In genomic region chr3:85827283-85827682, GRCm38 (mm10) we compare ENCODE assay signal across 24 mouse cellular contexts. TPM values are rescaled to one million over a fixed set of nuclear protein-coding genes. Genes with fewer than 3 reads are reported as not detected.
DNase-seq lines count a peak whose midpoint lies in the region; ATAC-seq and TF ChIP-seq lines count a peak whose summit lies in the region.
"Had no signal": no experiment of that assay in that cellular context is flagged by ENCODE, and none has a peak within 500 bp of the region (broad histone marks: within the 10 kb centered on the region; RNA-seq: fewer than 3 reads in every experiment).

No protein-coding gene starts in this region.

- peak; percentile 59; the same call in 1 of the 2 replicates for TF ChIP-seq EP300 in heart, adult 2 months (IDR thresholded peaks at IDR 0.05; ENCODE audit: insufficient read depth, low read depth, low read length)

- no peak for TF ChIP-seq CTCF in heart, adult 2 months (IDR thresholded peaks at IDR 0.05)
- TF ChIP-seq CTCF in C2C12 (IDR thresholded peaks at IDR 0.05; ENCODE audit: control insufficient read depth, insufficient read depth, insufficient read length), result no peak

- WGBS in heart, adult 2 months, result 20% methylated on average over 4 of the region's 4 CpGs
- WGBS in heart, embryonic 12.5 days, result 57% methylated on average over 4 of the region's 4 CpGs
- 46% methylated on average over 4 of the region's 4 CpGs for WGBS in kidney, embryonic 14.5 days
- 91% methylated on average over 4 of the region's 4 CpGs for WGBS in midbrain, embryonic 14.5 days

- H3K4me3 ChIP-seq in heart, adult 2 months, result no peak overlapping the region
- no peak overlapping the region for H3K4me3 ChIP-seq in heart, embryonic 12.5 days
- H3K4me3 ChIP-seq in C2C12 (ENCODE audit: insufficient read depth, poor library complexity, severe bottlenecking), result no peak overlapping the region
- no peak overlapping the region for H3K4me3 ChIP-seq in kidney, embryonic 14.5 days (ENCODE audit: low read length)
- no peak overlapping the region for H3K4me3 ChIP-seq in midbrain, embryonic 14.5 days (replicated peaks; ENCODE audit: low read depth, low read length)
- H3K4me3 ChIP-seq: embryonic facial prominence, embryonic 12.5 days; erythroblast, embryonic 14.5 days; hindbrain, embryonic 15.5 days; left cerebral cortex, adult 2 months; liver, embryonic 13.5 days had no signal

- no peaks in the 10 kb centered on the region for H3K9me3 ChIP-seq in heart, embryonic 12.5 days (replicated peaks)
- no peaks in the 10 kb centered on the region for H3K9me3 ChIP-seq in kidney, embryonic 14.5 days (ENCODE audit: control insufficient read depth, low read length)
- H3K9me3 ChIP-seq in midbrain, embryonic 14.5 days (ENCODE audit: control insufficient read depth, low read length), result no peaks in the 10 kb centered on the region
- H3K9me3 ChIP-seq: embryonic facial prominence, embryonic 12.5 days; hindbrain, embryonic 15.5 days; liver, embryonic 13.5 days had no signal

- no peaks in the 10 kb centered on the region for H3K27me3 ChIP-seq in heart, adult 2 months (ENCODE audit: control insufficient read depth, insufficient read depth, low read length)
- no peaks in the 10 kb centered on the region for H3K27me3 ChIP-seq in heart, embryonic 12.5 days (replicated peaks)
- H3K27me3 ChIP-seq in C2C12 (ENCODE audit: control insufficient read depth, insufficient read depth, insufficient read length), result no peaks in the 10 kb centered on the region
- H3K27me3 ChIP-seq in kidney, embryonic 14.5 days (ENCODE audit: control insufficient read depth, insufficient read depth, low read length), result no peaks in the 10 kb centered on the region
- H3K27me3 ChIP-seq in midbrain, embryonic 14.5 days (ENCODE audit: control insufficient read depth, insufficient read depth, low read length), result no peaks in the 10 kb centered on the region
- H3K27me3 ChIP-seq: embryonic facial prominence, embryonic 12.5 days; hindbrain, embryonic 15.5 days; liver, embryonic 13.5 days had no signal

- peaks cover 2% of the 10 kb centered on the region for H3K79me3 ChIP-seq in C2C12 (ENCODE audit: low read depth)

- intact Hi-C loops in heart, adult 2 months (cut with DNase I), result no loop called here

- ATAC-seq in heart, embryonic 12.5 days (ENCODE audit: insufficient number of reproducible peaks, low FRiP score), result no peak
- peak; percentile 26 for ATAC-seq in kidney, embryonic 14.5 days (ENCODE audit: low FRiP score, low TSS enrichment)
- ATAC-seq in inflammation-experienced regulatory T-cells, adult 6 months, result no peak
- ATAC-seq in midbrain, embryonic 14.5 days (ENCODE audit: low FRiP score, low TSS enrichment), result no peak
- ATAC-seq: activated CD4-positive, CD25-positive, alpha-beta regulatory T cell, adult 4 months; CD4-positive, CD25-positive, alpha-beta regulatory T cell, adult 4 months; forebrain, embryonic 14.5 days; intestine, postnatal 0 days had no signal

- H3K9ac ChIP-seq in heart, adult 2 months (ENCODE audit: low read depth, low read length), result no peak overlapping the region
- no peak overlapping the region for H3K9ac ChIP-seq in heart, embryonic 12.5 days
- no peak overlapping the region for H3K9ac ChIP-seq in kidney, embryonic 14.5 days (ENCODE audit: low read depth, low read length)
- H3K9ac ChIP-seq in midbrain, embryonic 14.5 days (replicated peaks; ENCODE audit: low read length), result no peak overlapping the region
- H3K9ac ChIP-seq: embryonic facial prominence, embryonic 12.5 days; hindbrain, embryonic 15.5 days; liver, embryonic 13.5 days; lung, embryonic 14.5 days had no signal

- H3K36me3 ChIP-seq in heart, adult 2 months (ENCODE audit: control insufficient read depth, insufficient read depth, low read length), result no peaks in the 10 kb centered on the region
- no peaks in the 10 kb centered on the region for H3K36me3 ChIP-seq in heart, embryonic 12.5 days
- H3K36me3 ChIP-seq in C2C12 (ENCODE audit: control insufficient read depth, insufficient read depth), result no peaks in the 10 kb centered on the region
- no peaks in the 10 kb centered on the region for H3K36me3 ChIP-seq in kidney, embryonic 14.5 days (ENCODE audit: control insufficient read depth, insufficient read depth, low read length)
- H3K36me3 ChIP-seq in midbrain, embryonic 14.5 days (ENCODE audit: control insufficient read depth, insufficient read depth, low read length), result no peaks in the 10 kb centered on the region
- H3K36me3 ChIP-seq: embryonic facial prominence, embryonic 12.5 days; hindbrain, embryonic 15.5 days; liver, embryonic 13.5 days had no signal

- H3ac ChIP-seq in C2C12 (ENCODE audit: control insufficient read depth, insufficient read length, low read depth), result no peak overlapping the region

- H3K27ac ChIP-seq in heart, adult 2 months, result peak overlapping the region; percentile 10
- H3K27ac ChIP-seq in heart, embryonic 12.5 days (ENCODE audit: poor library complexity, severe bottlenecking), result no peak overlapping the region
- 0 out of 2 replicates have a peak overlapping the region, but pooled peaks have one; percentile 37 for H3K27ac ChIP-seq in kidney, embryonic 14.5 days (ENCODE audit: low read depth, low read length)
- no peak overlapping the region for H3K27ac ChIP-seq in midbrain, embryonic 14.5 days (replicated peaks; ENCODE audit: low read depth, low read length)
- H3K27ac ChIP-seq: embryonic facial prominence, embryonic 12.5 days; hindbrain, embryonic 15.5 days; left cerebral cortex, adult 2 months; liver, embryonic 13.5 days had no signal

- H3K4me1 ChIP-seq in heart, adult 2 months (ENCODE audit: control insufficient read depth, insufficient read depth, low read length), result peaks cover 4% of the 10 kb centered on the region
- H3K4me1 ChIP-seq in heart, embryonic 12.5 days (replicated peaks), result no peaks in the 10 kb centered on the region
- H3K4me1 ChIP-seq in kidney, embryonic 14.5 days (ENCODE audit: control insufficient read depth, insufficient read depth, low read length), result peaks cover 7% of the 10 kb centered on the region; the same call in 1 of the 2 replicates
- no peaks in the 10 kb centered on the region for H3K4me1 ChIP-seq in midbrain, embryonic 14.5 days (ENCODE audit: control insufficient read depth, insufficient read depth, low read length)
- H3K4me1 ChIP-seq: embryonic facial prominence, embryonic 12.5 days; liver, embryonic 13.5 days had no signal

- no peak overlapping the region for H3K4me2 ChIP-seq in heart, embryonic 12.5 days
- H3K4me2 ChIP-seq in kidney, embryonic 14.5 days (replicated peaks; ENCODE audit: low read depth, low read length), result no peak overlapping the region
- no peak overlapping the region for H3K4me2 ChIP-seq in midbrain, embryonic 14.5 days (ENCODE audit: low read length)
- H3K4me2 ChIP-seq: embryonic facial prominence, embryonic 12.5 days; hindbrain, embryonic 15.5 days; liver, embryonic 13.5 days; lung, embryonic 14.5 days had no signal

- DNase-seq in cerebellum, postnatal 10 days, result peak; percentile 61 to 65
- DNase-seq in cerebellum, adult 8-10 months, result no peak
- peak in 1 of 2 experiments; percentile 31 for DNase-seq in heart, adult 2 months
- no peak for DNase-seq in midbrain, embryonic 14.5 days
- DNase-seq: adrenal gland, postnatal 36 days; cerebellum, adult 2 months; liver, embryonic 13.5 days; lung, embryonic 14.5 days; lung, postnatal 36 days; right cerebral cortex, postnatal 14 days; spleen, adult 18-20 months; thymus, postnatal 4 days had no signal

- TF ChIP-seq POLR2A in heart, adult 2 months (IDR thresholded peaks at IDR 0.05; ENCODE audit: insufficient read depth, low read depth, low read length), result no peak

- H3K79me2 ChIP-seq in heart, adult 2 months (replicated peaks; ENCODE audit: control insufficient read depth, insufficient read depth, low read length), result 0 out of 2 replicates have a peak, but pooled peaks cover 1% of the 10 kb centered on the region
- H3K79me2 ChIP-seq in C2C12 (ENCODE audit: control insufficient read depth, insufficient read depth), result no peaks in the 10 kb centered on the region

TF ChIP-seq in C2C12, 6 proteins besides CTCF, POLR2A, EP300 and RAD21:
- no peak for TF ChIP-seq CEBPB (IDR thresholded peaks at IDR 0.05; ENCODE audit: low read depth)
- no peak for TF ChIP-seq FOSL1 (IDR thresholded peaks at IDR 0.05; ENCODE audit: insufficient read depth, low read length, poor library complexity, severe bottlenecking)
- peak; percentile 4 for TF ChIP-seq MYOD1 (IDR thresholded peaks at IDR 0.05; ENCODE audit: control insufficient read depth, insufficient read length, low read depth)
- TF ChIP-seq MAX (IDR thresholded peaks at IDR 0.05), result no peak
TF ChIP-seq in C2C12: peak in this region for 1.

RNA-seq across cellular contexts. Expression of gene Fam160a1, which starts 10.2 kb away (rescaled TPM):
- total RNA-seq in heart, adult 2 months (2021), result 10 to 100 TPM; 47.0 to 68.1 TPM
- polyA plus RNA-seq in heart, adult 2 months (2012; rRNA removed), result 25.0 and 38.7 TPM in 2 replicates
- 3.3 and 3.6 TPM in 2 replicates for polyA plus RNA-seq in heart, embryonic 12.5 days (2016; fragmentation: Nextera tagmentation; extraction: Ambion mirVana)
- polyA plus RNA-seq in C2C12 (2012; fragmentation: generic; extraction: Trizol), result 8.9 TPM
- polyA plus RNA-seq in kidney, embryonic 14.5 days (2014; fragmentation: Nextera tagmentation; extraction: Ambion mirVana), result 3.0 and 5.9 TPM in 2 replicates
- polyA plus RNA-seq in inflammation-experienced regulatory T-cells, adult 6 months (2017; shearing (Covaris generic)), result 1 to 10 TPM; 1.2 to 5.0 (median 4.4) TPM
- polyA plus RNA-seq in midbrain, embryonic 14.5 days (2014; fragmentation: Nextera tagmentation; extraction: Ambion mirVana), result 0.07 and 0.12 TPM in 2 replicates

Comparison
In these comparisons a context has a peak if more than half of its experiments do, and no peak if none do; other contexts are left out.
1. DNase-seq: peak in cerebellum, postnatal 10 days (2 of 2); none in cerebellum, adult 8-10 months (single experiment) and midbrain, embryonic 14.5 days (single experiment).
2. H3K27ac ChIP-seq: peak in heart, adult 2 months (single experiment) and kidney, embryonic 14.5 days (single experiment); none in heart, embryonic 12.5 days (single experiment) and midbrain, embryonic 14.5 days (single experiment).